Mouse (Mus musculus) limb, embryonic 10.5 days (tissue): ENCODE measurements around the gene Xxylt1. TPM values are rescaled to one million over a fixed set of nuclear protein-coding genes. Genes with fewer than 3 reads are reported as not detected.

Experiments used
- DNase-seq: peaks from one replicate; pipeline ENCODE4 v3.0.0-alpha.2; 2017; ENCODE audit warnings: low spot score
- H3K27ac ChIP-seq: fragments of 300-500 bp; sonication (generic); 2 replicates; pipeline ENCODE4 v1.5.1; 2016; ENCODE audit warnings: mild to moderate bottlenecking
- H3K27me3 ChIP-seq: fragments of 300-500 bp; sonication (generic); 2 replicates; pipeline ENCODE4 v1.6.1; 2016; ENCODE audit warnings: low read depth, mild to moderate bottlenecking; ENCODE audit not compliant: poor library complexity, severe bottlenecking
- H3K36me3 ChIP-seq: fragments of 300-500 bp; sonication (generic); 2 replicates; pipeline ENCODE4 v1.6.1; 2016; ENCODE audit warnings: mild to moderate bottlenecking, moderate library complexity
- H3K4me1 ChIP-seq: fragments of 300-500 bp; sonication (generic); 2 replicates; pipeline ENCODE4 v1.6.1; 2016
- H3K4me3 ChIP-seq: fragments of 300-500 bp; sonication (generic); 2 replicates; pipeline ENCODE4 v1.5.1; 2016; ENCODE audit warnings: mild to moderate bottlenecking, moderate library complexity
- H3K9me3 ChIP-seq: fragments of 300-500 bp; sonication (generic); replicated peaks from 2 replicates; pipeline ENCODE4 v1.6.1; 2016; ENCODE audit warnings: mild to moderate bottlenecking
- WGBS: fragments of 180-500 bp; shearing (Covaris S2); methylation state at CpG from one replicate; pipeline ENCODE4 v1.1.7; 2016; 5-methylcytosine and 5-hydroxymethylcytosine counted together
- polyA plus RNA-seq: library from polyadenylated mRNA; unstranded; fragments of >200 nt; fragmentation: Nextera tagmentation; extraction: Ambion mirVana; gene quantifications from 2 replicates; pipeline ENCODE4 v1.2.1, GENCODE M21; 2016

The Xxylt1 gene
- polyA plus RNA-seq, 1 experiment from 2014 or later, result 16.6 TPM

DNA sequence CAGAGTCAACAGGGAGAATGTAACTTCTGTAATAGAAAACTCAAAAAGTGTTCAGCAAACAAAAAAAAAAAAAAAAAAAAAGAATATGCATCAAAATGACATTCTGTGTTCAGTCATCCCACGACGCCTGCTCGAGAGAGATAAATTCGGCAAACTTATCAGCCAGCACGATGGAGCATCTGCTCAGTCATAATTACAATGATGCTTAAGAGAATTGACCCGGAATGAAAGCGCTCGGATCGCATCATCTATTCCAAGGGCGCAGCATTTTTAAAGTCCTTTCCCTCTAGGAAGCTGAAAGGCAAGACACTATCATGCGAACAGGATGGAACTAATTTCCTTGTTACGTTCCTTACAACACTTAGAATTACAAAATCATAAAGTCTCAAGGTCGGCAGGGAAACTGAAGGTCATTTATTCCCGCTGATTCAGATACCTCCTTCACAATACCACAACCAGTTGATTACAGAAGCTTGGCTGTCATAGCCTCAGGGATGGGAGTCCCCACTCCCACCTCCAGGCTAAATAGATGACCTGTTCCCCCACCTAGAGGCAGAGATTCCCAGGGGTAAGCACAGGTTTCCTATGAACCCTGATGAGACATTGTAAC is 165.5 kb downstream of the Xxylt1 start:
- 94% methylated on average over 14 of the region's 14 CpGs for WGBS
- H3K9me3 ChIP-seq, result peaks cover 4% of the 10 kb centered on the region
- H3K27ac ChIP-seq, result no peak overlapping the region
- no peak overlapping the region for H3K4me3 ChIP-seq
- H3K27me3 ChIP-seq, result no peaks in the 10 kb centered on the region
- no peaks in the 10 kb centered on the region for H3K36me3 ChIP-seq
- no peaks in the 10 kb centered on the region for H3K4me1 ChIP-seq
- DNase-seq, result no peak

Other genes with a start within 250 kb of the Xxylt1 start
- gene Acap2, start 119.8 kb upstream of the Xxylt1 start, polyA plus RNA-seq, result 14.9 and 16.4 TPM in 2 replicates
- 84.6 and 89.8 TPM in 2 replicates for gene Ppp1r2, start 193.8 kb upstream of the Xxylt1 start, polyA plus RNA-seq
- 5.9 and 6.5 TPM in 2 replicates for gene Apod, start 233.4 kb upstream of the Xxylt1 start, polyA plus RNA-seq